Mouse (Mus musculus): ENCODE measurements around the gene Atp6v0d1. TPM values are rescaled to one million over a fixed set of nuclear protein-coding genes. Genes with fewer than 3 reads are reported as not detected.
A peak's percentile ranks its signal among the peaks of the same experiment; 100 is the strongest.

The Atp6v0d1 gene
- total RNA-seq, 2 experiments from 2014 or later: 37.3 to 40.9 TPM

- intact Hi-C loops (cut with DNase I): loop anchor here (5.0 kb wide), 2 partner anchors 51 to 71 kb away; no protein-coding TSS in a partner anchor
- DNase-seq: no peak
These were observed 84.4 kb downstream of the Atp6v0d1 start for GRCm38 (mm10) chr8:105481453-105481852.

DNA sequence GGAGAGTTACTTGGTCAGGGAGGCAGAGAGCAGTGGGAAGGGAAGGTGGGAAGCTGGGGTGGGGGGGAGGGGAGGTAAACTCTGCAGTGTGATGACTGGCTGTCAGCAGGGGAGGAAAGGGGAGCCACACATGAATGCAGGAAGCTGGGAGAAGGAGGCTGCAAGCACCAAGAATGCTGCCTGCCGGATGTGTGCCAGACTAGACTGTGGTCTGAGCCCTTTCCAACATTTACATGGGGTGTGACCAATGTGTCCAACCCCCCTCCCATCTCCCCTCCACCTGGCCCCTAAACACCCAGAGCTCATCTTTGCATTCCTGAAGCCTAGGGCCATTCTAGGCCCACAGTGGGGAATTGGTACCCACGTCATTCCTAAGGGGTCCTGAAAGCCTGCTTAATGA, 84.8 kb downstream of the Atp6v0d1 start:
- intact Hi-C loops (cut with DNase I): loop anchor here (5.0 kb wide), 2 partner anchors 51 to 71 kb away; no protein-coding TSS in a partner anchor
- DNase-seq: no peak

DNA sequence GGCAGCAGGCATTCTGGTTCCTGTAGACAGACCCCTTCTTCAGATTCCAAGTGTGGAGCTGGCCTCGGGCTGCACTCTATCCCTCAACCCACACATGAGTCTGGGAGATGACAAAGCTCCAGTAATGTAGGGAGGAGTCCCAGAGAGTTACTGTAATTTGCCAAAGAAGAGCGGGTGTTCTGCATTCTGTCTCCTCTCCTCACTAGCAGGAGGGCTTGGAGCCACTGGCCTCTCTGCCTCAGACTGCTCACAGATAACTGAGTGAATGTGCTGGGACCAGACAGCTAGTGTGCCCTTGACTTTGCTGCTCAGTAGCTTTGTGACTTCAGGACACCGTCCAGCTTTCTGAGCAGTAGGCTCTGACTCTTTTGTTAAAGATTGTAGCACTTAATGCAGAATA, 88.1 kb downstream of the Atp6v0d1 start:
- intact Hi-C loops (cut with DNase I): loop anchor here (5.0 kb wide), 2 partner anchors 35 to 115 kb away; no protein-coding TSS in a partner anchor
- DNase-seq: no peak

DNA sequence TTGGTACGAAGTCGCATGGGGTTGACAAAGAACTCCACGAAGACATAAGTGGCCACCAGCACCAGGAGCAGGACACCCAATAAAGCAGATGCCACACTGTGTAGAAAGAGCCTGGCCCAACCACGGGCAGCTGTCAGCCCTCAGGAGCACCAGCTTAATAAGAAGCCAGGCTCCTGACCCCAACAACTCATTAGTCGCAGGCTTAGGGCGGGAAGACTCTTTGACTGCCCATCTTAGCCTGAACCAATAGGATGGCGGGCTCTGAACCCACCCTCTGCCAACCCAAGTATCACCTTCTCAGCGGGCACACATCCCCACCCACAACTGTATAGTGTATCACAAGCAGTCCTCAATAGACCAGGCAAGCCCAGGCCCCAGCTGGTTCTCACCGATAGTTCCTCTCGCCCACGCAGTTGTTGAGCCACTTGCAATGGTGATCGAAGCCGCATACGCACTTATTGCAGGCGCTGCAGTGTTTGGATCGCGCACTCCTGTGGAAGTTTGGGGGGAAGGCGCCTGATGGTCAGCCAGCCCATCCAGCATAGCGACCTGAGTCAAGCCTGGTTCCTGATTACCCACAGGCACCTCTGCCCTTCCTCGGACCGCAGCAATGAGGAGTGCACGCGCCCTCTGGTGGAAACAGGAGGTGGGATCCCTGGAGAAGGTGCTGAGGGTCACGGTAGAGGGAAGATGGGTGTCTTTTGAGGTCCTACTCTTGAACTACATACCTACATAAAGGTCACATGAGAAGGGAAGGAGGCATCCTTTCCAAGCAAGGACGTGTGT, 89.0 kb downstream of the Atp6v0d1 start:
- peak in 1 of 2 experiments; percentile 62 for DNase-seq
- intact Hi-C loops (cut with DNase I): loop anchor here (5.0 kb wide), 2 partner anchors 35 to 115 kb away; no protein-coding TSS in a partner anchor

DNA sequence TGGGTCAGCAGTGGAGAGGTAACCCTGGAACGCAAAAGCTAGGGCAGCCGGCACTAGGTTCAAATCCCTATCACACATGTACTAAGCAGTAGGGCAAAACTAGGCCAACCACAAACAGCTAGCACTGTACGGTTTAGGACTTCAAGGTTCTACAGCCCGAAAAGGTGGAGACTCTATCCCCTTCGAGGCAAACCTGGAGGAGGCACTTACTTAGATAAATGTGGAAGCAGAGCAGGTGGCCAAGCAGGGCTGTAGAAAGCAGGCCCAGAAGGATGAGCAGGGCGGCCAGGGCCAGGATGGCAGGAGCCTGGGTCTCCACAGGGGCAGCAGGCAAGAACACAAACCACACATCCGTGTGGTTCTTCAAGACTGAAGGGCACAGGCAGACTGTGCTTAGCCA, 89.7 kb downstream of the Atp6v0d1 start:
- intact Hi-C loops (cut with DNase I): loop anchor here (5.0 kb wide), 2 partner anchors 34 to 114 kb away; no protein-coding TSS in a partner anchor
- no peak for DNase-seq

GRCm38 (mm10) chr8:105475742-105476141, 90.1 kb downstream of the Atp6v0d1 start:
- intact Hi-C loops (cut with DNase I): loop anchor here (5.0 kb wide), 2 partner anchors 33 to 113 kb away; no protein-coding TSS in a partner anchor
- DNase-seq: no peak

DNA sequence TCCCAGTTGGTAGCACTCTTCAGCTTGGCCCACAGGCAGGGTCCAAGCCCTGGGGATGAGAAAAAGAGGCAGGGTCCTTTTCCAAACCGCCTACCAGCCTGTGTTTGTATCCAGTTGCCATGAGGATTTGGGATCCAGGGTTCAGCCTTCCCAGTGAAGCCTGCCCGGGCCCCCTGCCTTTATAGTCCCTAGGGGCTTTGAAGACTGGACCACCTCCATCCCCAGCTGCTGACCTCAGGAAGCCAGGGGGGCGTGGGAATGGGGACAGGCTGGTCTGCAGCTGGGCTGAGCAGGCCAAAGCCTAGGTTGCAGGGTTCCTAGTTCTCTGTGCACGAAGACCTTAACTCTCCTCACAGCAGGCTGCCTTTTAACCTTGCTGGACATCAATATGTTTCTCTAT, 90.6 kb downstream of the Atp6v0d1 start:
- DNase-seq: peak in 1 of 2 experiments; percentile 75
- intact Hi-C loops (cut with DNase I): loop anchor here (5.0 kb wide), 2 partner anchors 33 to 113 kb away; no protein-coding TSS in a partner anchor

DNA sequence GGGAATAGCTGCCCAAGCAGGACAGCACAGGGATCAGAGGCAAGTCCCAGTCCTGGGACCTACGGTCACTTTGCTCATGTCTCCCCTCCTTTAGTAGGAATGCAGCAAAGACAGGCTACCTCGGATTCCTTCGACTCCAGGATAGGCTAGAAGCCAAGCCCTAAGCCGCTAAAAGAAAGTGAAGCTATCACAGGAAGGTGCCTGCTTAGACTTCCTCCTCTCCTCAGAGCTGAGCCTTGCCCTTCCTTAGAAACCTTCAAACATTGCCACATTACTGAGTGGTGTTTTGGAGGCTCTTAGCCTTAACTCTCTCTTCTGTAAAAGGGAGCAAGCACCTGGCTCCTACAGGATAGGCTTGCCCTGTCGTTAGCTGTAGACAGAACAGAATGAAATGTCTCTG, 91.2 kb downstream of the Atp6v0d1 start:
- DNase-seq: no peak
- intact Hi-C loops (cut with DNase I): loop anchor here (5.0 kb wide), 2 partner anchors 32 to 112 kb away; no protein-coding TSS in a partner anchor

Small RNA genes lying within 50 kb of the gene (microRNA-seq; reads per million reads assigned to microRNA genes)
- gene Mir1966: 0 reads per million in 2 experiments

Other genes with a start within 250 kb of the Atp6v0d1 start
- gene Lrrc29, start 239.8 kb downstream of the Atp6v0d1 start, total RNA-seq (2021): 1 to 10 TPM in 1 of 2 experiments, under 1 TPM in 1; 0.99 to 1.1 TPM
- gene Tmem208, start 239.7 kb downstream of the Atp6v0d1 start, total RNA-seq (2021): 10 to 100 TPM; 18.5 to 20.1 TPM
- gene Fhod1, start 218.1 kb downstream of the Atp6v0d1 start, total RNA-seq (2021): 10 to 100 TPM; 22.0 to 32.0 TPM
- under 1 TPM; 0.59 to 0.91 TPM for gene Slc9a5, start 217.2 kb downstream of the Atp6v0d1 start, total RNA-seq (2021)
- gene Plekhg4, start 192.8 kb downstream of the Atp6v0d1 start, total RNA-seq (2021): under 1 TPM in 1 of 2 experiments, not detected in 1; 0.07 TPM
- gene Kctd19, start 152.5 kb downstream of the Atp6v0d1 start, total RNA-seq (2021): not detected
- gene Lrrc36, start 152.5 kb downstream of the Atp6v0d1 start, total RNA-seq (2021): under 1 TPM; 0.54 to 0.71 TPM
- 10 to 100 TPM; 54.1 to 54.9 TPM for gene Tppp3, start 94.5 kb downstream of the Atp6v0d1 start, total RNA-seq (2021)
- 1 to 10 TPM; 8.1 to 8.3 TPM for gene Zdhhc1, start 69.1 kb downstream of the Atp6v0d1 start, total RNA-seq (2021)
- under 1 TPM in 1 of 2 experiments, not detected in 1; 0.22 TPM for gene Hsd11b2, start 47.3 kb downstream of the Atp6v0d1 start, total RNA-seq (2021)
- gene Ripor1, start 39.2 kb upstream of the Atp6v0d1 start, total RNA-seq (2021): 10 to 100 TPM; 15.1 to 18.2 TPM
- 10 to 100 TPM; 27.0 to 29.9 TPM for gene Ctcf, start 70.5 kb upstream of the Atp6v0d1 start, total RNA-seq (2021)
- under 1 TPM in 1 of 2 experiments, not detected in 1; 0.56 TPM for gene Agrp, start 71.3 kb upstream of the Atp6v0d1 start, total RNA-seq (2021)
- 1 to 10 TPM in 1 of 2 experiments, not detected in 1; 1.1 TPM for gene Carmil2, start 120.2 kb upstream of the Atp6v0d1 start, total RNA-seq (2021)
- gene Acd, start 135.1 kb upstream of the Atp6v0d1 start, total RNA-seq (2021): 1 to 10 TPM; 6.6 to 6.7 TPM
- gene Pard6a, start 135.1 kb upstream of the Atp6v0d1 start, total RNA-seq (2021): 1 to 10 TPM; 4.7 to 6.7 TPM
- not detected for gene 4933405L10Rik, start 141.6 kb upstream of the Atp6v0d1 start, total RNA-seq (2021)
- 1 to 10 TPM in 1 of 2 experiments, under 1 TPM in 1; 0.48 to 1.2 TPM for gene Enkd1, start 142.2 kb upstream of the Atp6v0d1 start, total RNA-seq (2021)
- gene Gfod2, start 192.6 kb upstream of the Atp6v0d1 start, total RNA-seq (2021): 1 to 10 TPM; 6.6 to 6.8 TPM